Mouse (Mus musculus): Measurements from ENCODE around the gene Smtn. TPM values are rescaled to one million over a fixed set of nuclear protein-coding genes. Genes with fewer than 3 reads are reported as not detected.
A peak's percentile ranks its signal among the peaks of the same experiment; 100 is the strongest.

The Smtn gene
- total RNA-seq, 1 experiment: 17.3 TPM

GRCm38 (mm10) chr11:3475489-3475888 lies 64.9 kb downstream of the Smtn start:
- no peak for TF ChIP-seq HCFC1 (IDR thresholded peaks at IDR 0.05; ENCODE audit: borderline replicate concordance, insufficient read depth, low read length)
- TF ChIP-seq ZNF384 (IDR thresholded peaks at IDR 0.05; ENCODE audit: low read depth, low read length): no peak
- no peak for TF ChIP-seq CHD2 (IDR thresholded peaks at IDR 0.05; ENCODE audit: low read depth, low read length)
- TF ChIP-seq ZC3H11A (IDR thresholded peaks at IDR 0.05; ENCODE audit: borderline replicate concordance, low read depth, low read length): no peak
- no peak for TF ChIP-seq MAFK (IDR thresholded peaks at IDR 0.05; ENCODE audit: insufficient read depth, low read depth, low read length)
- Histone ChIP-seq H3K9ac (ENCODE audit: insufficient read depth, low read depth, low read length, poor library complexity, severe bottlenecking) (no peak overlapping the region), H3K9me3 (ENCODE audit: control insufficient read depth, insufficient read depth, low read depth, low read length) (no peaks in the 10 kb centered on the region), H3K27ac (ENCODE audit: insufficient read depth, low read depth, low read length, poor library complexity, severe bottlenecking) (no peak overlapping the region), H3K4me1 (ENCODE audit: control insufficient read depth in 2 of 2, insufficient read depth in 2 of 2, low read length in 2 of 2, poor library complexity in 1 of 2) (peaks cover 0 to 2% of the 10 kb centered on the region in 2 experiments; a peak in 1 of 4 replicates), H3K4me3 (ENCODE audit: insufficient read depth in 1 of 2, low read depth in 1 of 2, low read length in 2 of 2, poor library complexity in 1 of 2, severe bottlenecking in 1 of 2) (no peak overlapping the region), H3K36me3 (ENCODE audit: control insufficient read depth, insufficient read depth, low read length, poor library complexity, severe bottlenecking) (no peaks in the 10 kb centered on the region)
- DNase-seq (ENCODE audit: low read depth, low spot score): no peak
- in situ Hi-C loops (cut with MboI; ENCODE audit: low sequenced_read_pairs in 2 of 2, unreplicated experiment in 2 of 2): no loop called here

- H3K9me3 ChIP-seq (ENCODE audit: control insufficient read depth, insufficient read depth, low read depth, low read length): no peaks in the 10 kb centered on the region
- DNase-seq (ENCODE audit: low read depth, low spot score): no peak
- no peak overlapping the region for H3K4me3 ChIP-seq (ENCODE audit: insufficient read depth in 1 of 2, low read depth in 1 of 2, low read length in 2 of 2, poor library complexity in 1 of 2, severe bottlenecking in 1 of 2)
- peaks cover 0 to 2% of the 10 kb centered on the region in 2 experiments; a peak in 1 of 4 replicates for H3K4me1 ChIP-seq (ENCODE audit: control insufficient read depth in 2 of 2, insufficient read depth in 2 of 2, low read length in 2 of 2, poor library complexity in 1 of 2)
- no peaks in the 10 kb centered on the region for H3K36me3 ChIP-seq (ENCODE audit: control insufficient read depth, insufficient read depth, low read length, poor library complexity, severe bottlenecking)
- TF ChIP-seq ZC3H11A (IDR thresholded peaks at IDR 0.05; ENCODE audit: borderline replicate concordance, low read depth, low read length) (peak; percentile 88), ZNF384 (IDR thresholded peaks at IDR 0.05; ENCODE audit: low read depth, low read length) (0 out of 2 replicates have a peak, but pooled peaks have one; percentile 3), HCFC1 (IDR thresholded peaks at IDR 0.05; ENCODE audit: borderline replicate concordance, insufficient read depth, low read length) (no peak)
- H3K27ac ChIP-seq (ENCODE audit: insufficient read depth, low read depth, low read length, poor library complexity, severe bottlenecking): no peak overlapping the region
- in situ Hi-C loops (cut with MboI; ENCODE audit: low sequenced_read_pairs in 2 of 2, unreplicated experiment in 2 of 2): no loop called here
- no peak overlapping the region for H3K9ac ChIP-seq (ENCODE audit: insufficient read depth, low read depth, low read length, poor library complexity, severe bottlenecking)
Observed at GRCm38 (mm10) chr11:3474480-3475115, 65.8 kb downstream of the Smtn start.

- H3K4me3 ChIP-seq (ENCODE audit: insufficient read depth in 1 of 2, low read depth in 1 of 2, low read length in 2 of 2, poor library complexity in 1 of 2, severe bottlenecking in 1 of 2): no peak overlapping the region
- H3K4me1 ChIP-seq (ENCODE audit: control insufficient read depth in 2 of 2, insufficient read depth in 2 of 2, low read length in 2 of 2, poor library complexity in 1 of 2): peaks cover 0 to 2% of the 10 kb centered on the region in 2 experiments; a peak in 1 of 4 replicates
- no peak overlapping the region for H3K27ac ChIP-seq (ENCODE audit: insufficient read depth, low read depth, low read length, poor library complexity, severe bottlenecking)
- no peaks in the 10 kb centered on the region for H3K9me3 ChIP-seq (ENCODE audit: control insufficient read depth, insufficient read depth, low read depth, low read length)
- in situ Hi-C loops (cut with MboI; ENCODE audit: low sequenced_read_pairs in 2 of 2, unreplicated experiment in 2 of 2): no loop called here
- TF ChIP-seq CHD2 (IDR thresholded peaks at IDR 0.05; ENCODE audit: low read depth, low read length) (no peak), ZC3H11A (IDR thresholded peaks at IDR 0.05; ENCODE audit: borderline replicate concordance, low read depth, low read length) (peak; percentile 85; the same call in 1 of the 2 replicates), MAFK (IDR thresholded peaks at IDR 0.05; ENCODE audit: insufficient read depth, low read depth, low read length) (no peak)
- H3K9ac ChIP-seq (ENCODE audit: insufficient read depth, low read depth, low read length, poor library complexity, severe bottlenecking): no peak overlapping the region
- no peaks in the 10 kb centered on the region for H3K36me3 ChIP-seq (ENCODE audit: control insufficient read depth, insufficient read depth, low read length, poor library complexity, severe bottlenecking)
- DNase-seq (ENCODE audit: low read depth, low spot score): peak; percentile 93
Observed at GRCm38 (mm10) chr11:3472484-3472883, 67.9 kb downstream of the Smtn start.

- no peaks in the 10 kb centered on the region for H3K9me3 ChIP-seq (ENCODE audit: control insufficient read depth, insufficient read depth, low read depth, low read length)
- no peak overlapping the region for H3K4me3 ChIP-seq (ENCODE audit: insufficient read depth in 1 of 2, low read depth in 1 of 2, low read length in 2 of 2, poor library complexity in 1 of 2, severe bottlenecking in 1 of 2)
- no peaks in the 10 kb centered on the region for H3K36me3 ChIP-seq (ENCODE audit: control insufficient read depth, insufficient read depth, low read length, poor library complexity, severe bottlenecking)
- DNase-seq (ENCODE audit: low read depth, low spot score): no peak
- in situ Hi-C loops (cut with MboI; ENCODE audit: low sequenced_read_pairs in 2 of 2, unreplicated experiment in 2 of 2): no loop called here
- no peak overlapping the region for H3K9ac ChIP-seq (ENCODE audit: insufficient read depth, low read depth, low read length, poor library complexity, severe bottlenecking)
- peaks cover 0 to 2% of the 10 kb centered on the region in 2 experiments; a peak in 1 of 4 replicates for H3K4me1 ChIP-seq (ENCODE audit: control insufficient read depth in 2 of 2, insufficient read depth in 2 of 2, low read length in 2 of 2, poor library complexity in 1 of 2)
- TF ChIP-seq CHD2 (IDR thresholded peaks at IDR 0.05; ENCODE audit: low read depth, low read length) (no peak), ZNF384 (IDR thresholded peaks at IDR 0.05; ENCODE audit: low read depth, low read length) (no peak), MAFK (IDR thresholded peaks at IDR 0.05; ENCODE audit: insufficient read depth, low read depth, low read length) (no peak), ZC3H11A (IDR thresholded peaks at IDR 0.05; ENCODE audit: borderline replicate concordance, low read depth, low read length) (no peak), HCFC1 (IDR thresholded peaks at IDR 0.05; ENCODE audit: borderline replicate concordance, insufficient read depth, low read length) (no peak)
- H3K27ac ChIP-seq (ENCODE audit: insufficient read depth, low read depth, low read length, poor library complexity, severe bottlenecking): no peak overlapping the region
Observed at GRCm38 (mm10) chr11:3471448-3471850, 69.0 kb downstream of the Smtn start.

Other genes with a start within 250 kb of the Smtn start
- gene Pik3ip1, start 210.2 kb downstream of the Smtn start, total RNA-seq (2012; rRNA removed): 8.5 and 16.1 TPM in 2 replicates
- gene Limk2, start 131.4 kb downstream of the Smtn start, total RNA-seq (2012; rRNA removed): 80.5 and 93.3 TPM in 2 replicates
- gene Rnf185, start 88.2 kb downstream of the Smtn start, total RNA-seq (2012; rRNA removed): 9.3 and 15.5 TPM in 2 replicates
- gene Pla2g3, start 52.3 kb downstream of the Smtn start, total RNA-seq (2012; rRNA removed): 0.16 TPM in 1 of 2 replicates, not detected in the other
- gene Inpp5j, start 35.8 kb downstream of the Smtn start, total RNA-seq (2012; rRNA removed): 0.09 TPM in 1 of 2 replicates, not detected in the other
- gene Selenom, start 25.9 kb downstream of the Smtn start, total RNA-seq (2012; rRNA removed): 43.8 and 50.3 TPM in 2 replicates
- gene Morc2a, start 108.6 kb upstream of the Smtn start, total RNA-seq (2012; rRNA removed): 34.9 and 36.3 TPM in 2 replicates